Mouse (Mus musculus): ENCODE data around the gene Fmnl1. TPM values are rescaled to one million over a fixed set of nuclear protein-coding genes. Genes with fewer than 3 reads are reported as not detected.
A peak's percentile ranks its signal among the peaks of the same experiment; 100 is the strongest.

The Fmnl1 gene
- polyA plus RNA-seq, 1 experiment from 2014 or later, result 0.78 TPM

GRCm38 (mm10) chr11:103246731-103247290 is 75.9 kb downstream of the Fmnl1 start:
- H3K4me2 ChIP-seq, result no peak overlapping the region
- 0 out of 2 replicates have a peak overlapping the region, but pooled peaks have one; percentile 17 for H3K27ac ChIP-seq
- no peaks in the 10 kb centered on the region for H3K9me3 ChIP-seq
- peaks cover 35% of the 10 kb centered on the region for H3K4me1 ChIP-seq (replicated peaks)
- 0 out of 2 replicates have a peak, but pooled peaks cover 6% of the 10 kb centered on the region for H3K36me3 ChIP-seq
- ATAC-seq (ENCODE audit: insufficient number of reproducible peaks, insufficient read depth, low FRiP score, low TSS enrichment, low read depth), result no peak
- no peak overlapping the region for H3K4me3 ChIP-seq (replicated peaks)
- no peaks in the 10 kb centered on the region for H3K27me3 ChIP-seq
- WGBS, result 85% methylated on average over 4 of the region's 4 CpGs
- H3K9ac ChIP-seq (replicated peaks), result no peak overlapping the region

GRCm38 (mm10) chr11:103247504-103248177 is 76.7 kb downstream of the Fmnl1 start:
- H3K36me3 ChIP-seq, result no peaks in the 10 kb centered on the region
- H3K27me3 ChIP-seq, result no peaks in the 10 kb centered on the region
- H3K4me2 ChIP-seq, result no peak overlapping the region
- 79% methylated on average over 11 of the region's 11 CpGs for WGBS
- H3K27ac ChIP-seq, result peak overlapping the region; percentile 17; the same call in 1 of the 2 replicates
- H3K9ac ChIP-seq (replicated peaks), result no peak overlapping the region
- H3K4me1 ChIP-seq (replicated peaks), result peaks cover 34% of the 10 kb centered on the region
- no peak for ATAC-seq (ENCODE audit: insufficient number of reproducible peaks, insufficient read depth, low FRiP score, low TSS enrichment, low read depth)
- H3K4me3 ChIP-seq (replicated peaks), result no peak overlapping the region
- no peaks in the 10 kb centered on the region for H3K9me3 ChIP-seq

Other genes starting within 250 kb of the Fmnl1 start
- 10.3 and 13.1 TPM in 2 replicates for gene Kif18b, start 246.0 kb upstream of the Fmnl1 start, polyA plus RNA-seq (2016; fragmentation: Nextera tagmentation; extraction: Ambion mirVana)
- gene C1ql1, start 224.4 kb upstream of the Fmnl1 start, polyA plus RNA-seq (2016; fragmentation: Nextera tagmentation; extraction: Ambion mirVana), result 1.3 and 1.6 TPM in 2 replicates
- 53.6 and 53.7 TPM in 2 replicates for gene Nmt1, start 142.9 kb upstream of the Fmnl1 start, polyA plus RNA-seq (2016; fragmentation: Nextera tagmentation; extraction: Ambion mirVana)
- 167 and 192 TPM in 2 replicates for gene Dcakd, start 142.8 kb upstream of the Fmnl1 start, polyA plus RNA-seq (2016; fragmentation: Nextera tagmentation; extraction: Ambion mirVana)
- 2.9 and 3.6 TPM in 2 replicates for gene Plcd3, start 69.4 kb upstream of the Fmnl1 start, polyA plus RNA-seq (2016; fragmentation: Nextera tagmentation; extraction: Ambion mirVana)
- gene Acbd4, start 69.4 kb upstream of the Fmnl1 start, polyA plus RNA-seq (2016; fragmentation: Nextera tagmentation; extraction: Ambion mirVana), result 8.1 and 11.9 TPM in 2 replicates
- gene Hexim1, start 54.9 kb upstream of the Fmnl1 start, polyA plus RNA-seq (2016; fragmentation: Nextera tagmentation; extraction: Ambion mirVana), result 3.9 and 4.0 TPM in 2 replicates
- 12.8 and 13.2 TPM in 2 replicates for gene Hexim2, start 38.7 kb upstream of the Fmnl1 start, polyA plus RNA-seq (2016; fragmentation: Nextera tagmentation; extraction: Ambion mirVana)
- 0.50 and 0.74 TPM in 2 replicates for gene 1700023F06Rik, start 37.5 kb downstream of the Fmnl1 start, polyA plus RNA-seq (2016; fragmentation: Nextera tagmentation; extraction: Ambion mirVana)
- not detected in 2 replicates for gene Spata32, start 47.3 kb downstream of the Fmnl1 start, polyA plus RNA-seq (2016; fragmentation: Nextera tagmentation; extraction: Ambion mirVana)
- gene Map3k14, start 96.4 kb downstream of the Fmnl1 start, polyA plus RNA-seq (2016; fragmentation: Nextera tagmentation; extraction: Ambion mirVana), result 4.2 and 4.7 TPM in 2 replicates
- gene Arhgap27, start 192.6 kb downstream of the Fmnl1 start, polyA plus RNA-seq (2016; fragmentation: Nextera tagmentation; extraction: Ambion mirVana), result 4.8 and 7.1 TPM in 2 replicates
- 7.8 and 9.1 TPM in 2 replicates for gene Plekhm1, start 241.6 kb downstream of the Fmnl1 start, polyA plus RNA-seq (2016; fragmentation: Nextera tagmentation; extraction: Ambion mirVana)

Data from limb, embryonic 12.5 days (tissue).